Mouse (Mus musculus) ES-Bruce4 (cell line): ENCODE results near the gene Mnat1.

Experiments
- EP300 ChIP-seq: IDR thresholded peaks from 2 replicates; pipeline ENCODE4 v1.6.1; 2011; ENCODE audit warnings: low read depth, low read length; ENCODE audit not compliant: insufficient read depth
- POLR2A ChIP-seq: IDR thresholded peaks from one replicate; pipeline ENCODE4 v1.8.1; 2011; ENCODE audit warnings: low read length; ENCODE audit not compliant: insufficient read depth

DNA sequence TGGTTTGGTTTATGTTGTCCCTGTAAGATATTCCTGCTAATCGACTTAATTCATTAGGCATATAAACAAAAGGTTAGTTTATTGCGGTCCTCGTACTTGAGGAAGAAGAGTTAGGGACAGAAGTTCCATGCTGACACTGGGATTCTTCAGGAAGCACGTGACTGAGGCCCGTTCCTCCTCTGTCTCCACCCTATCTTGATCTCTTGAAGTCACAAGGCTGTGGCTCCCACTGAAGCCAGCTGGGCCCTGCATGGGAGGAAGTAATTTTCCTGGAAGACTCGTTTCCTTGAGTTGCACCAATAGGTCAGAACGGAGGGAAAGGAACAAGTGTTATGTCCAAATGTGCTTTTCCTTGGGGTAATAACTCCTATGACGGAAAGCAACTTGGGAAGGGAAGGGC is 164.1 kb downstream of the Mnat1 start:
- TF ChIP-seq POLR2A (no peak), EP300 (no peak)
